Mouse (Mus musculus): ENCODE measurements around the gene Sirt2. TPM values are rescaled to one million over a fixed set of nuclear protein-coding genes. Genes with fewer than 3 reads are reported as not detected.

Gene Sirt2
- total and polyA plus RNA-seq, 3 experiments, result 34.1 to 103 (median 60.0) TPM

GRCm38 (mm10) chr7:28770309-28770708 lies 3.8 kb downstream of the Sirt2 start:
- H3K4me3 ChIP-seq (ENCODE audit: low read depth, low read length), result no peak overlapping the region
- peaks cover 35% of the 10 kb centered on the region for H3K4me1 ChIP-seq (ENCODE audit: insufficient read depth, low read depth, low read length)
- no peak for ATAC-seq (ENCODE audit: extremely low read depth, insufficient number of reproducible peaks, low FRiP score, poor library complexity, severe bottlenecking)
- H3K9me3 ChIP-seq (replicated peaks), result no peaks in the 10 kb centered on the region
- no peak for DNase-seq (ENCODE audit: low spot score)
- TF ChIP-seq POLR2AphosphoS5 (IDR thresholded peaks at IDR 0.05; ENCODE audit: insufficient replicate concordance, low read depth, low read length) (no peak), TAL1 (conservative IDR thresholded peaks at IDR 0.05; ENCODE audit: low read depth, low read length) (no peak), GATA2 (IDR thresholded peaks at IDR 0.05; ENCODE audit: borderline replicate concordance, low read depth, low read length) (no peak), CTCF (IDR thresholded peaks at IDR 0.05; ENCODE audit: low read depth, low read length) (no peak), GATA1 (IDR thresholded peaks at IDR 0.05; ENCODE audit: borderline replicate concordance, low read length) (no peak)
- H3K27me3 ChIP-seq (ENCODE audit: insufficient read depth, low read length), result no peaks in the 10 kb centered on the region
- H3K36me3 ChIP-seq (replicated peaks), result peaks cover 42% of the 10 kb centered on the region

GRCm38 (mm10) chr7:28771867-28772266 lies 5.3 kb downstream of the Sirt2 start:
- Histone ChIP-seq H3K27me3 (ENCODE audit: insufficient read depth, low read length) (no peaks in the 10 kb centered on the region; the same call in 1 of the 2 replicates), H3K9me3 (replicated peaks) (no peaks in the 10 kb centered on the region), H3K36me3 (replicated peaks) (peaks cover 55% of the 10 kb centered on the region), H3K4me1 (ENCODE audit: insufficient read depth, low read depth, low read length) (peaks cover 30% of the 10 kb centered on the region), H3K4me3 (ENCODE audit: low read depth, low read length) (no peak overlapping the region)
- TF ChIP-seq TAL1 (conservative IDR thresholded peaks at IDR 0.05; ENCODE audit: low read depth, low read length) (no peak), GATA2 (IDR thresholded peaks at IDR 0.05; ENCODE audit: borderline replicate concordance, low read depth, low read length) (no peak), POLR2AphosphoS5 (IDR thresholded peaks at IDR 0.05; ENCODE audit: insufficient replicate concordance, low read depth, low read length) (no peak)
- no peak for DNase-seq (ENCODE audit: low spot score)
- ATAC-seq (ENCODE audit: extremely low read depth, insufficient number of reproducible peaks, low FRiP score, poor library complexity, severe bottlenecking), result no peak

- TF ChIP-seq GATA2 (IDR thresholded peaks at IDR 0.05; ENCODE audit: borderline replicate concordance, low read depth, low read length) (no peak), TAL1 (conservative IDR thresholded peaks at IDR 0.05; ENCODE audit: low read depth, low read length) (no peak), CTCF (IDR thresholded peaks at IDR 0.05; ENCODE audit: low read depth, low read length) (no peak), POLR2AphosphoS5 (IDR thresholded peaks at IDR 0.05; ENCODE audit: insufficient replicate concordance, low read depth, low read length) (no peak), GATA1 (IDR thresholded peaks at IDR 0.05; ENCODE audit: borderline replicate concordance, low read length) (no peak)
Measured at GRCm38 (mm10) chr7:28773163-28773562, 6.6 kb downstream of the Sirt2 start.

GRCm38 (mm10) chr7:28774164-28774563 lies 7.6 kb downstream of the Sirt2 start:
- Histone ChIP-seq H3K4me3 (ENCODE audit: low read depth, low read length) (no peak overlapping the region), H3K27me3 (ENCODE audit: insufficient read depth, low read length) (no peaks in the 10 kb centered on the region; the same call in 1 of the 2 replicates), H3K36me3 (replicated peaks) (peaks cover 62% of the 10 kb centered on the region), H3K4me1 (ENCODE audit: insufficient read depth, low read depth, low read length) (peaks cover 16% of the 10 kb centered on the region), H3K9me3 (replicated peaks) (no peaks in the 10 kb centered on the region)
- no peak for TF ChIP-seq TAL1 (conservative IDR thresholded peaks at IDR 0.05; ENCODE audit: low read depth, low read length)
- no peak for TF ChIP-seq GATA1 (IDR thresholded peaks at IDR 0.05; ENCODE audit: borderline replicate concordance, low read length)
- no peak for TF ChIP-seq POLR2AphosphoS5 (IDR thresholded peaks at IDR 0.05; ENCODE audit: insufficient replicate concordance, low read depth, low read length)
- TF ChIP-seq GATA2 (IDR thresholded peaks at IDR 0.05; ENCODE audit: borderline replicate concordance, low read depth, low read length), result no peak
- TF ChIP-seq CTCF (IDR thresholded peaks at IDR 0.05; ENCODE audit: low read depth, low read length), result no peak
- DNase-seq (ENCODE audit: low spot score), result no peak
- no peak for ATAC-seq (ENCODE audit: extremely low read depth, insufficient number of reproducible peaks, low FRiP score, poor library complexity, severe bottlenecking)

More at GRCm38 (mm10) chr7:28773163-28773562, 6.6 kb downstream of the Sirt2 start:
- Histone ChIP-seq H3K4me3 (ENCODE audit: low read depth, low read length) (no peak overlapping the region), H3K4me1 (ENCODE audit: insufficient read depth, low read depth, low read length) (peaks cover 17% of the 10 kb centered on the region), H3K27me3 (ENCODE audit: insufficient read depth, low read length) (no peaks in the 10 kb centered on the region; the same call in 1 of the 2 replicates), H3K36me3 (replicated peaks) (peaks cover 60% of the 10 kb centered on the region), H3K9me3 (replicated peaks) (no peaks in the 10 kb centered on the region)
- no peak for DNase-seq (ENCODE audit: low spot score)
- ATAC-seq (ENCODE audit: extremely low read depth, insufficient number of reproducible peaks, low FRiP score, poor library complexity, severe bottlenecking), result no peak

GRCm38 (mm10) chr7:28775129-28775528 lies 8.6 kb downstream of the Sirt2 start:
- ATAC-seq (ENCODE audit: extremely low read depth, insufficient number of reproducible peaks, low FRiP score, poor library complexity, severe bottlenecking), result no peak
- TF ChIP-seq POLR2AphosphoS5 (IDR thresholded peaks at IDR 0.05; ENCODE audit: insufficient replicate concordance, low read depth, low read length) (no peak), GATA2 (IDR thresholded peaks at IDR 0.05; ENCODE audit: borderline replicate concordance, low read depth, low read length) (no peak), TAL1 (conservative IDR thresholded peaks at IDR 0.05; ENCODE audit: low read depth, low read length) (no peak), GATA1 (IDR thresholded peaks at IDR 0.05; ENCODE audit: borderline replicate concordance, low read length) (no peak), CTCF (IDR thresholded peaks at IDR 0.05; ENCODE audit: low read depth, low read length) (no peak)
- no peak for DNase-seq (ENCODE audit: low spot score)
- Histone ChIP-seq H3K36me3 (replicated peaks) (peaks cover 66% of the 10 kb centered on the region), H3K27me3 (ENCODE audit: insufficient read depth, low read length) (no peaks in the 10 kb centered on the region; the same call in 1 of the 2 replicates), H3K4me3 (ENCODE audit: low read depth, low read length) (no peak overlapping the region), H3K9me3 (replicated peaks) (no peaks in the 10 kb centered on the region), H3K4me1 (ENCODE audit: insufficient read depth, low read depth, low read length) (peaks cover 15% of the 10 kb centered on the region)

GRCm38 (mm10) chr7:28778825-28779224 lies 12.3 kb downstream of the Sirt2 start:
- no peak for ATAC-seq (ENCODE audit: extremely low read depth, insufficient number of reproducible peaks, low FRiP score, poor library complexity, severe bottlenecking)

More at GRCm38 (mm10) chr7:28778825-28779224, 12.3 kb downstream of the Sirt2 start:
- no peak for DNase-seq (ENCODE audit: low spot score)
- Histone ChIP-seq H3K4me1 (ENCODE audit: insufficient read depth, low read depth, low read length) (peaks cover 12% of the 10 kb centered on the region), H3K36me3 (replicated peaks) (peaks cover 75% of the 10 kb centered on the region), H3K9me3 (replicated peaks) (no peaks in the 10 kb centered on the region), H3K27me3 (ENCODE audit: insufficient read depth, low read length) (no peaks in the 10 kb centered on the region; the same call in 1 of the 2 replicates), H3K4me3 (ENCODE audit: low read depth, low read length) (no peak overlapping the region)
- no peak for TF ChIP-seq GATA2 (IDR thresholded peaks at IDR 0.05; ENCODE audit: borderline replicate concordance, low read depth, low read length)
- TF ChIP-seq TAL1 (conservative IDR thresholded peaks at IDR 0.05; ENCODE audit: low read depth, low read length), result no peak
- no peak for TF ChIP-seq CTCF (IDR thresholded peaks at IDR 0.05; ENCODE audit: low read depth, low read length)
- no peak for TF ChIP-seq GATA1 (IDR thresholded peaks at IDR 0.05; ENCODE audit: borderline replicate concordance, low read length)
- TF ChIP-seq POLR2AphosphoS5 (IDR thresholded peaks at IDR 0.05; ENCODE audit: insufficient replicate concordance, low read depth, low read length), result no peak

Measured in G1E (cell line).